Mouse (Mus musculus) midbrain, embryonic 12.5 days (tissue): ENCODE measurements around the gene Rnf220. TPM values are rescaled to one million over a fixed set of nuclear protein-coding genes. Genes with fewer than 3 reads are reported as not detected.

Source experiments
- ATAC-seq: fragments of 200-750 bp; cut with Nextera tagmentation; 2 replicates; pipeline ENCODE4 v1.8.0; 2017; ENCODE audit warnings: low read depth, moderate TSS enrichment, moderate library complexity; ENCODE audit not compliant: low FRiP score
- H3K27ac ChIP-seq: fragments of 300-500 bp; sonication (generic); replicated peaks from 2 replicates; pipeline ENCODE4 v1.5.1; 2016; ENCODE audit warnings: mild to moderate bottlenecking
- H3K27me3 ChIP-seq: fragments of 300-500 bp; sonication (generic); 2 replicates; pipeline ENCODE4 v1.6.1; 2016; ENCODE audit warnings: mild to moderate bottlenecking
- H3K36me3 ChIP-seq: fragments of 300-500 bp; sonication (generic); 2 replicates; pipeline ENCODE4 v1.6.1; 2016
- H3K4me1 ChIP-seq: fragments of 300-500 bp; sonication (generic); 2 replicates; pipeline ENCODE4 v1.6.1; 2016
- H3K4me2 ChIP-seq: fragments of 300-500 bp; sonication (generic); replicated peaks from 2 replicates; pipeline ENCODE4 v1.6.1; 2016; ENCODE audit warnings: mild to moderate bottlenecking, moderate library complexity
- H3K4me3 ChIP-seq: fragments of 300-500 bp; sonication (generic); 2 replicates; pipeline ENCODE4 v1.5.1; 2016; ENCODE audit warnings: mild to moderate bottlenecking
- H3K9ac ChIP-seq: fragments of 300-500 bp; sonication (generic); replicated peaks from 2 replicates; pipeline ENCODE4 v1.6.1; 2016; ENCODE audit warnings: mild to moderate bottlenecking, moderate library complexity
- H3K9me3 ChIP-seq: fragments of 300-500 bp; sonication (generic); 2 replicates; pipeline ENCODE4 v1.6.1; 2016; ENCODE audit warnings: mild to moderate bottlenecking
- WGBS: fragments of 180-500 bp; shearing (Covaris S2); methylation state at CpG from one replicate; pipeline ENCODE4 v1.1.7; 2016; 5-methylcytosine and 5-hydroxymethylcytosine counted together
- polyA plus RNA-seq: library from polyadenylated mRNA; unstranded; fragments of >200 nt; fragmentation: Nextera tagmentation; extraction: Ambion mirVana; gene quantifications from 2 replicates; pipeline ENCODE4 v1.2.1, GENCODE M21; 2016

The Rnf220 gene
- polyA plus RNA-seq, 1 experiment from 2014 or later, result 108 TPM

GRCm38 (mm10) chr4:117281090-117281845 lies 215.6 kb downstream of the Rnf220 start:
- peaks cover 84% of the 10 kb centered on the region for H3K27me3 ChIP-seq
- 61% methylated on average over 19 of the region's 19 CpGs for whole genome bisulfite sequencing

GRCm38 (mm10) chr4:117280397-117280930 lies 216.4 kb downstream of the Rnf220 start:
- no peak for ATAC-seq
- Histone ChIP-seq H3K4me2 (no peak overlapping the region), H3K36me3 (peaks cover 66% of the 10 kb centered on the region), H3K4me1 (peaks cover 56% of the 10 kb centered on the region), H3K27ac (no peak overlapping the region), H3K4me3 (no peak overlapping the region), H3K27me3 (peaks cover 84% of the 10 kb centered on the region), H3K9ac (no peak overlapping the region), H3K9me3 (no peaks in the 10 kb centered on the region)
- 91% methylated on average over 8 of the region's 8 CpGs for WGBS

More at GRCm38 (mm10) chr4:117281090-117281845, 215.6 kb downstream of the Rnf220 start:
- Histone ChIP-seq H3K9me3 (no peaks in the 10 kb centered on the region), H3K27ac (peak overlapping the region; percentile 85; the same call in 1 of the 2 replicates), H3K36me3 (peaks cover 65% of the 10 kb centered on the region), H3K4me2 (no peak overlapping the region), H3K4me1 (peaks cover 64% of the 10 kb centered on the region), H3K9ac (no peak overlapping the region), H3K4me3 (no peak overlapping the region)
- no peak for ATAC-seq

- 0 out of 2 replicates have a peak overlapping the region, but pooled peaks have one; percentile 8 for H3K27ac ChIP-seq
- ATAC-seq, result no peak
- H3K9me3 ChIP-seq, result peaks cover 8% of the 10 kb centered on the region
- 87% methylated on average over 2 of the region's 2 CpGs for WGBS
- no peak overlapping the region for H3K9ac ChIP-seq
- peaks cover 83% of the 10 kb centered on the region for H3K27me3 ChIP-seq
- H3K4me3 ChIP-seq, result no peak overlapping the region
- H3K4me1 ChIP-seq, result peaks cover 43% of the 10 kb centered on the region
- H3K36me3 ChIP-seq, result peaks cover 66% of the 10 kb centered on the region
- no peak overlapping the region for H3K4me2 ChIP-seq
Observed at GRCm38 (mm10) chr4:117279253-117279642, 217.6 kb downstream of the Rnf220 start.

- H3K4me2 ChIP-seq, result no peak overlapping the region
- H3K36me3 ChIP-seq, result peaks cover 68% of the 10 kb centered on the region
- peak overlapping the region; percentile 8; the same call in 1 of the 2 replicates for H3K27ac ChIP-seq
- H3K4me3 ChIP-seq, result no peak overlapping the region
- WGBS, result 64% methylated on average over 10 of the region's 10 CpGs
- no peak for ATAC-seq
- peaks cover 11% of the 10 kb centered on the region for H3K9me3 ChIP-seq
- no peak overlapping the region for H3K9ac ChIP-seq
- peaks cover 87% of the 10 kb centered on the region for H3K27me3 ChIP-seq
- H3K4me1 ChIP-seq, result peaks cover 37% of the 10 kb centered on the region
Observed at GRCm38 (mm10) chr4:117278381-117279252, 218.2 kb downstream of the Rnf220 start.

GRCm38 (mm10) chr4:117277687-117278086 lies 219.2 kb downstream of the Rnf220 start:
- 91% methylated on average over 7 of the region's 7 CpGs for WGBS
- Histone ChIP-seq H3K4me3 (no peak overlapping the region), H3K4me2 (no peak overlapping the region), H3K4me1 (peaks cover 35% of the 10 kb centered on the region), H3K27ac (no peak overlapping the region), H3K9ac (no peak overlapping the region), H3K27me3 (peaks cover 91% of the 10 kb centered on the region), H3K9me3 (peaks cover 11% of the 10 kb centered on the region), H3K36me3 (peaks cover 71% of the 10 kb centered on the region)
- no peak for ATAC-seq

- H3K4me2 ChIP-seq, result no peak overlapping the region
- H3K9me3 ChIP-seq, result peaks cover 11% of the 10 kb centered on the region
- H3K27ac ChIP-seq, result no peak overlapping the region
- H3K9ac ChIP-seq, result no peak overlapping the region
- ATAC-seq, result no peak
- peaks cover 87% of the 10 kb centered on the region for H3K27me3 ChIP-seq
- 91% methylated on average over 13 of the region's 13 CpGs for WGBS
- peaks cover 39% of the 10 kb centered on the region for H3K4me1 ChIP-seq
- peaks cover 69% of the 10 kb centered on the region for H3K36me3 ChIP-seq
- no peak overlapping the region for H3K4me3 ChIP-seq
Observed at GRCm38 (mm10) chr4:117277021-117277420, 219.8 kb downstream of the Rnf220 start.

- WGBS, result 96% methylated on average over 17 of the region's 17 CpGs
- H3K9ac ChIP-seq, result no peak overlapping the region
- H3K4me1 ChIP-seq, result peaks cover 37% of the 10 kb centered on the region
- H3K36me3 ChIP-seq, result peaks cover 72% of the 10 kb centered on the region
- peaks cover 11% of the 10 kb centered on the region for H3K9me3 ChIP-seq
- no peak overlapping the region for H3K4me3 ChIP-seq
- no peak overlapping the region for H3K4me2 ChIP-seq
- no peak for ATAC-seq
- H3K27me3 ChIP-seq, result peaks cover 87% of the 10 kb centered on the region
- H3K27ac ChIP-seq, result no peak overlapping the region
Observed at GRCm38 (mm10) chr4:117276281-117276711, 220.6 kb downstream of the Rnf220 start.

GRCm38 (mm10) chr4:117274720-117275119 lies 222.1 kb downstream of the Rnf220 start:
- Histone ChIP-seq H3K4me2 (no peak overlapping the region), H3K36me3 (peaks cover 73% of the 10 kb centered on the region), H3K27ac (no peak overlapping the region), H3K9ac (no peak overlapping the region), H3K4me1 (peaks cover 36% of the 10 kb centered on the region), H3K9me3 (peaks cover 11% of the 10 kb centered on the region), H3K27me3 (peaks cover 87% of the 10 kb centered on the region), H3K4me3 (no peak overlapping the region)
- 96% methylated on average over 4 of the region's 4 CpGs for WGBS
- no peak for ATAC-seq

GRCm38 (mm10) chr4:117272459-117272858 lies 224.4 kb downstream of the Rnf220 start:
- peak; percentile 77 for ATAC-seq
- Histone ChIP-seq H3K27me3 (peaks cover 88% of the 10 kb centered on the region), H3K36me3 (peaks cover 51% of the 10 kb centered on the region), H3K9me3 (peaks cover 11% of the 10 kb centered on the region), H3K4me1 (peaks cover 25% of the 10 kb centered on the region), H3K27ac (peak overlapping the region; percentile 72), H3K4me2 (no peak overlapping the region), H3K9ac (no peak overlapping the region), H3K4me3 (no peak overlapping the region)
- 7% methylated on average over 12 of the region's 12 CpGs for WGBS

- 13% methylated on average over 6 of the region's 6 CpGs for WGBS
- no peak overlapping the region for H3K4me3 ChIP-seq
- peaks cover 11% of the 10 kb centered on the region for H3K9me3 ChIP-seq
- H3K36me3 ChIP-seq, result peaks cover 30% of the 10 kb centered on the region
- peaks cover 85% of the 10 kb centered on the region for H3K27me3 ChIP-seq
- H3K9ac ChIP-seq, result no peak overlapping the region
- ATAC-seq, result 0 out of 2 replicates have a peak, but pooled peaks have one; percentile 13
- H3K4me2 ChIP-seq, result no peak overlapping the region
- peaks cover 25% of the 10 kb centered on the region for H3K4me1 ChIP-seq
- H3K27ac ChIP-seq, result no peak overlapping the region
Observed at GRCm38 (mm10) chr4:117270278-117270677, 226.6 kb downstream of the Rnf220 start.

GRCm38 (mm10) chr4:117267831-117268437 lies 228.9 kb downstream of the Rnf220 start:
- no peak overlapping the region for H3K27ac ChIP-seq
- no peaks in the 10 kb centered on the region for H3K9me3 ChIP-seq
- H3K9ac ChIP-seq, result no peak overlapping the region
- H3K4me2 ChIP-seq, result no peak overlapping the region
- peaks cover 68% of the 10 kb centered on the region for H3K27me3 ChIP-seq
- ATAC-seq, result no peak
- H3K36me3 ChIP-seq, result peaks cover 14% of the 10 kb centered on the region
- WGBS, result 89% methylated on average over 25 of the region's 25 CpGs
- no peak overlapping the region for H3K4me3 ChIP-seq
- H3K4me1 ChIP-seq, result peaks cover 22% of the 10 kb centered on the region
